Mouse (Mus musculus) frontal cortex, postnatal 36 days (tissue): Measurements from ENCODE around the gene Pars2.
A peak's percentile ranks its signal among the peaks of the same experiment; 100 is the strongest.

Experiments
- DNase-seq, 2 experiments: peaks; one replicate each; pipeline ENCODE4 v3.0.0; 2022; ENCODE audit warnings: low spot score in 2 of 2

Pars2 gene

GRCm38 (mm10) chr4:106700798-106701197 is 49.9 kb downstream of the Pars2 start:
- DNase-seq, result peak; percentile 31 to 44

- DNase-seq, result no peak
Observed at GRCm38 (mm10) chr4:106703956-106704355, 53.1 kb downstream of the Pars2 start.

- peak; percentile 52 to 78 for DNase-seq
Observed at GRCm38 (mm10) chr4:106704416-106704815, 53.5 kb downstream of the Pars2 start.
